Mouse (Mus musculus): Measurements from ENCODE around the gene Cuedc1. TPM values are rescaled to one million over a fixed set of nuclear protein-coding genes. Genes with fewer than 3 reads are reported as not detected.

Cuedc1 gene
- 16.5 and 17.0 TPM in 2 replicates for polyA plus RNA-seq (2014; fragmentation: Nextera tagmentation; extraction: Ambion mirVana)

DNA sequence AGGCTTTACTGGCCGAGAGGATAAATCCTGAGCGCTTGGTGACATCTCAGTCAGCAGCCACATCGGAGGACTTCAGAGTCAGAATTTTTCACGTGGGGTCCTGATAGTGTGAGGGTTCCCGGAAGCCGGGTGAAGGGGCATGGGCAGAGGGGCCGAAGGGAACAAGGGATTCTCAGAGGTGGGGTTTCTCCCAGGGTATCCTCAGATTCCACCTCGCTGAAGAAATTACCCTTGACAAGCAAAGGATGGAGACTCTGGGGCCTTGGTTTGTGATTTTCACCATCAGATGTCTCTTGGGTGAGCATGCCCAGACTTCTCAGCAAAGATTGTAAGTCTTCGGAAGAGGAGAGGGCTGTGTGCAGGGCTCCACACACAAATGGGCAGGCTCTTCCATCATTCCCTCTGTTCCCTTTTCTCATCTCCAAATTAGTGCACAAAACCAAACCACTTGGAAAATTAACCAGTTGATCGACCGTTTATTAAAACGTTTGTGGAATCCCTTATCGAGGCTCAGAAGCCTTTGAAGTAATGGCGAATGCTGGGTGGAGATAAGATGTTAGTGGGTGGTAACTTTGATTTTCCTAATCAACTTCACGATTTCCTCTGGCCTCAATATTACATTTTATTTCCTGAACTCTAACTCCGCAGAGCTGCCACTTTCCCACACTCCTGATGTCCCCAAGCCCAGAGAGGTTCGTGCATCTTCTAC lies at the start of gene Cuedc1:
Cuedc1 (plus strand) TSS at position 38 of the 709 bp plus-strand sequence.
- no peaks in the 10 kb centered on the region for H3K9me3 ChIP-seq (ENCODE audit: control insufficient read depth, low read length)
- no peaks in the 10 kb centered on the region for H3K27me3 ChIP-seq (ENCODE audit: control insufficient read depth, insufficient read depth, low read length)
- peak within 1 kb of the TSS; percentile 92 for H3K27ac ChIP-seq (ENCODE audit: low read depth, low read length)
- peak within 1 kb of the TSS; percentile 98 for H3K9ac ChIP-seq (ENCODE audit: low read length)
- no peak for DNase-seq (ENCODE audit: low spot score, missing footprints)
- ATAC-seq (ENCODE audit: low FRiP score) = no peak
- H3K4me1 ChIP-seq (ENCODE audit: control insufficient read depth, insufficient read depth, low read length) = peaks cover 32% of the 10 kb centered on the region
- WGBS = 22% methylated on average over 17 of the region's 17 CpGs
- H3K4me3 ChIP-seq (ENCODE audit: low read depth, low read length) = peak within 1 kb of the TSS; percentile 82
- no peaks in the 10 kb centered on the region for H3K36me3 ChIP-seq (ENCODE audit: control insufficient read depth, insufficient read depth, low read length)
- peak within 1 kb of the TSS; percentile 79 for H3K4me2 ChIP-seq

DNA sequence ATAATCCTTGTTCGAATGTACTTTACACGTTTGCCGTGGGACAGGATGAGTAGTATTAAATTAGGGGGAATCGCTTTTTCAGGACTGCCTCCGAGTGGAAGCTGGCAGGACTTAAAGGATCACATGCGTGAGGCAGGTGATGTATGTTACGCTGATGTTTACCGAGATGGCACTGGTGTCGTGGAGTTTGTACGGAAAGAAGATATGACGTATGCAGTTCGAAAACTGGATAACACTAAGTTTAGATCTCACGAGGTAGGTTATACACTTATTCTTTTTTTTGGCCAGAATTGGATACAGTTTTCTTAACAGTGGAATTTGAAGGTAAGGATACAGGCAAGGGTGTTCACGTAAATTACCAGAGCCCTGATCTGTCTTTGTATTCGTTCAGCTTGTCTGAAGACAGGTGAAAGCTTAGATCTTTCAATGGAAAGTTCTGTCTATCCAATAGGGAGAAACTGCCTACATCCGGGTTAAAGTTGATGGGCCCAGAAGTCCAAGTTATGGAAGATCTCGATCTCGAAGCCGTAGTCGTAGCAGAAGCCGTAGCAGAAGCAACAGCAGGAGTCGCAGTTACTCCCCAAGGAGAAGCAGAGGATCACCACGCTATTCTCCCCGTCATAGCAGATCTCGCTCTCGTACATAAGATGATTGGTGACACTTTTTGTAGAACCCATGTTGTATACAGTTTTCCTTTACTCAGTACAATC lies 48.7 kb upstream of the Cuedc1 start:
- Histone ChIP-seq H3K9ac (ENCODE audit: low read length) (peak overlapping the region; percentile 96), H3K4me1 (ENCODE audit: control insufficient read depth, insufficient read depth, low read length) (peaks cover 34% of the 10 kb centered on the region), H3K4me2 (peak overlapping the region; percentile 88), H3K27ac (ENCODE audit: low read depth, low read length) (no peak overlapping the region), H3K36me3 (ENCODE audit: control insufficient read depth, insufficient read depth, low read length) (peaks cover 8% of the 10 kb centered on the region), H3K9me3 (ENCODE audit: control insufficient read depth, low read length) (no peaks in the 10 kb centered on the region), H3K4me3 (ENCODE audit: low read depth, low read length) (peak overlapping the region; percentile 68), H3K27me3 (ENCODE audit: control insufficient read depth, insufficient read depth, low read length) (no peaks in the 10 kb centered on the region)
- no peak for ATAC-seq (ENCODE audit: low FRiP score)
- no peak for DNase-seq (ENCODE audit: low spot score, missing footprints)
- WGBS = 30% methylated on average over 26 of the region's 26 CpGs

DNA sequence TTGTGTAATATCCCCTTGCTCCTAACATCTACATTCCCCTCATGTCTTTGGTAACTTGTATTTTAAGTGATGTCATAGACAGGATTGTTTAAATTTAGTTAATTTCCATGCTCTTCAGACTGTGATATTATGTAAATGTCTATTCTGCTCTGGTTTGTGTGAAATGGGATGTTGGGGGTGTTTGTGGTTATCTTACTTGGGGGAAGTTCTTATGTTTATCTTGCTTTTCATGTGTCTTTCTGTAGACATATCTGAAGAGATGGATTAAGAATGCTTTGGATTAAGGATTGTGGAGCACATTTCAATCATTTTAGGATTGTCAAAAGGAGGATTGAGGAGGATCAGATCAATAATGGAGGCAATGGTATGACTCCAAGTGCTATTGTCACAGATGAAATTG lies 48.1 kb upstream of the Cuedc1 start:
- 0 out of 2 replicates have a peak overlapping the region, but pooled peaks have one; percentile 5 for H3K9ac ChIP-seq (ENCODE audit: low read length)

DNA sequence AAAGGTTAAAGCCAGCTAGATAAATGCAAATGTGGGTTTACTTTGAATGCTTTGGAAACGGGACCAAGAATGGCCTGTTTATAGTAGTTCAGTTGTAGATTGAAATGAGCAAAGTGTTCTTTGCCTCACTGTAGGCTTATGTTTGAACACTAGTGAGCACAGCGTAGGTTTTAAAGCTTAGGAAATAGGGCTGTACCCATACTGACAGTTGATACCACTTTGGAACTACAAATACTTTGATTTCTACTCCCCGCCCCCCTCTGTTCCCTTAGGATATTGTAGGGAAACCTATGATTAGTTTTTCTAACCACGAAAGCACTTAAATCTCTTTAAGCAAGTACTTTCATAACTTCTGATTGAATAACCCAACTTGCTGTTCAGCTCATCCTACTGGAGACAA lies 45.2 kb upstream of the Cuedc1 start:
- Histone ChIP-seq H3K36me3 (ENCODE audit: control insufficient read depth, insufficient read depth, low read length) (peaks cover 8% of the 10 kb centered on the region), H3K27me3 (ENCODE audit: control insufficient read depth, insufficient read depth, low read length) (no peaks in the 10 kb centered on the region), H3K4me1 (ENCODE audit: control insufficient read depth, insufficient read depth, low read length) (peaks cover 26% of the 10 kb centered on the region), H3K9ac (ENCODE audit: low read length) (no peak overlapping the region), H3K4me3 (ENCODE audit: low read depth, low read length) (no peak overlapping the region), H3K27ac (ENCODE audit: low read depth, low read length) (no peak overlapping the region), H3K9me3 (ENCODE audit: control insufficient read depth, low read length) (no peaks in the 10 kb centered on the region), H3K4me2 (no peak overlapping the region)
- DNase-seq (ENCODE audit: low spot score, missing footprints) (peak; percentile 89), ATAC-seq (ENCODE audit: low FRiP score) (no peak)
- 85% methylated on average over 4 of the region's 4 CpGs for WGBS

More for the DNA sequence above, 48.1 kb upstream of the Cuedc1 start:
- H3K9me3 ChIP-seq (ENCODE audit: control insufficient read depth, low read length) = no peaks in the 10 kb centered on the region
- peaks cover 34% of the 10 kb centered on the region for H3K4me1 ChIP-seq (ENCODE audit: control insufficient read depth, insufficient read depth, low read length)
- peak overlapping the region; percentile 88 for H3K4me2 ChIP-seq
- peak overlapping the region; percentile 68 for H3K4me3 ChIP-seq (ENCODE audit: low read depth, low read length)
- H3K27ac ChIP-seq (ENCODE audit: low read depth, low read length) = no peak overlapping the region
- no peak for DNase-seq (ENCODE audit: low spot score, missing footprints)
- H3K36me3 ChIP-seq (ENCODE audit: control insufficient read depth, insufficient read depth, low read length) = peaks cover 8% of the 10 kb centered on the region
- no peaks in the 10 kb centered on the region for H3K27me3 ChIP-seq (ENCODE audit: control insufficient read depth, insufficient read depth, low read length)
- ATAC-seq (ENCODE audit: low FRiP score) = no peak

GRCm38 (mm10) chr11:88053821-88054220 lies 44.0 kb upstream of the Cuedc1 start:
- Histone ChIP-seq H3K27ac (ENCODE audit: low read depth, low read length) (no peak overlapping the region), H3K9me3 (ENCODE audit: control insufficient read depth, low read length) (no peaks in the 10 kb centered on the region), H3K4me1 (ENCODE audit: control insufficient read depth, insufficient read depth, low read length) (peaks cover 25% of the 10 kb centered on the region), H3K4me2 (no peak overlapping the region), H3K4me3 (ENCODE audit: low read depth, low read length) (no peak overlapping the region), H3K36me3 (ENCODE audit: control insufficient read depth, insufficient read depth, low read length) (peaks cover 8% of the 10 kb centered on the region), H3K27me3 (ENCODE audit: control insufficient read depth, insufficient read depth, low read length) (no peaks in the 10 kb centered on the region), H3K9ac (ENCODE audit: low read length) (no peak overlapping the region)
- ATAC-seq (ENCODE audit: low FRiP score) (no peak), DNase-seq (ENCODE audit: low spot score, missing footprints) (peak; percentile 86)
- WGBS = 64% methylated on average over 3 of the region's 3 CpGs

GRCm38 (mm10) chr11:88054589-88054988 lies 43.3 kb upstream of the Cuedc1 start:
- no peak overlapping the region for H3K27ac ChIP-seq (ENCODE audit: low read depth, low read length)
- no peak overlapping the region for H3K4me3 ChIP-seq (ENCODE audit: low read depth, low read length)
- H3K4me1 ChIP-seq (ENCODE audit: control insufficient read depth, insufficient read depth, low read length) = peaks cover 18% of the 10 kb centered on the region
- H3K9me3 ChIP-seq (ENCODE audit: control insufficient read depth, low read length) = no peaks in the 10 kb centered on the region
- no peak for ATAC-seq (ENCODE audit: low FRiP score)
- WGBS = 83% methylated on average over 1 of the region's 1 CpGs
- H3K9ac ChIP-seq (ENCODE audit: low read length) = no peak overlapping the region
- peak; percentile 95 for DNase-seq (ENCODE audit: low spot score, missing footprints)
- H3K27me3 ChIP-seq (ENCODE audit: control insufficient read depth, insufficient read depth, low read length) = no peaks in the 10 kb centered on the region
- peaks cover 3% of the 10 kb centered on the region; the same call in 1 of the 2 replicates for H3K36me3 ChIP-seq (ENCODE audit: control insufficient read depth, insufficient read depth, low read length)
- H3K4me2 ChIP-seq = no peak overlapping the region

- 93% methylated on average over 2 of the region's 2 CpGs for WGBS
- Histone ChIP-seq H3K27me3 (ENCODE audit: control insufficient read depth, insufficient read depth, low read length) (no peaks in the 10 kb centered on the region), H3K36me3 (ENCODE audit: control insufficient read depth, insufficient read depth, low read length) (peaks cover 3% of the 10 kb centered on the region; the same call in 1 of the 2 replicates), H3K4me2 (no peak overlapping the region), H3K4me1 (ENCODE audit: control insufficient read depth, insufficient read depth, low read length) (peaks cover 8% of the 10 kb centered on the region), H3K4me3 (ENCODE audit: low read depth, low read length) (no peak overlapping the region), H3K9ac (ENCODE audit: low read length) (no peak overlapping the region), H3K9me3 (ENCODE audit: control insufficient read depth, low read length) (no peaks in the 10 kb centered on the region), H3K27ac (ENCODE audit: low read depth, low read length) (no peak overlapping the region)
- no peak for DNase-seq (ENCODE audit: low spot score, missing footprints)
- ATAC-seq (ENCODE audit: low FRiP score) = no peak
Observed at GRCm38 (mm10) chr11:88055777-88056176, 42.1 kb upstream of the Cuedc1 start.

DNA sequence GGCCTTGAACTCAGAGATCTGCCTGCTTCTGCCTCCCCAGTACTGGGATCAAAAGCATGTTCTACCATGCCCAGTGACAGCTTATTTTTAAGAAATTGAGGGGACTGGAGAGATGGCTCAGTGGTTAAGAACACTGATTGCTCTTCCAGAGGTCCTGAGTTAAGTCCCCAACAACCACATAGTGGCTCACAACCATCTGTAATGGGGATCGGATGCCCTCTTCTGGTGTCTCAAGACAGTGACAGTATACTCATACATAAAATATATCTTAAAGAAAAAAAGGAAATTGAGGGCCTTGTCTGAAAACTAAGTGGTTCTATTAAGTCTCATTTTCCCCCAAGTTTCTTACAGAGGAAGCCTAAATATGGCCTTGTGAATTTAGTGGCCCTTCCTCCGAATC lies 40.1 kb upstream of the Cuedc1 start:
- WGBS = 78% methylated on average over 2 of the region's 2 CpGs
- H3K36me3 ChIP-seq (ENCODE audit: control insufficient read depth, insufficient read depth, low read length) = no peaks in the 10 kb centered on the region
- ATAC-seq (ENCODE audit: low FRiP score) (no peak), DNase-seq (ENCODE audit: low spot score, missing footprints) (no peak)
- no peaks in the 10 kb centered on the region for H3K27me3 ChIP-seq (ENCODE audit: control insufficient read depth, insufficient read depth, low read length)
- no peak overlapping the region for H3K4me2 ChIP-seq
- no peaks in the 10 kb centered on the region for H3K9me3 ChIP-seq (ENCODE audit: control insufficient read depth, low read length)
- no peaks in the 10 kb centered on the region for H3K4me1 ChIP-seq (ENCODE audit: control insufficient read depth, insufficient read depth, low read length)
- no peak overlapping the region for H3K4me3 ChIP-seq (ENCODE audit: low read depth, low read length)
- no peak overlapping the region for H3K27ac ChIP-seq (ENCODE audit: low read depth, low read length)
- H3K9ac ChIP-seq (ENCODE audit: low read length) = no peak overlapping the region

DNA sequence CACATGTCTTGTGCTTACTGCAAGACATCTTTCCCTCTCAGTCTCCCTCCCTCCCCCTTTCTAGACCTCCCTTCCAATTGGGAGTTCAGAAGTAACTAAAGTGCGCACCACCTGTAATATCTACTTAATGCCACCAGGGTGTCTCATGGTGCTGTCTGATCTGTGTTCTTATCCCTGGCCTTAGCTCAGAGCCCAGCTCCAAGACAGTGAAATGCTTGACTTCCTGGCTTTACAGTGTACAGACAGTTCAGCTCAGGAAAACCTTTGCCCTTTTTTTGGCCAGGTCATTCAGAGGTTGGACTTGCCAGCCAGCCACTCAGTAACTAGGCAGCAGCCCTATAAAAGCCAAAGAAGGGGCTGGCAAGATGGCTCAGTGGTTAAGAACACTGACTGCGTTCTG lies 38.7 kb upstream of the Cuedc1 start:
- no peak overlapping the region for H3K27ac ChIP-seq (ENCODE audit: low read depth, low read length)
- ATAC-seq (ENCODE audit: low FRiP score) (peak; percentile 79), DNase-seq (ENCODE audit: low spot score, missing footprints) (no peak)
- no peak overlapping the region for H3K4me3 ChIP-seq (ENCODE audit: low read depth, low read length)
- H3K36me3 ChIP-seq (ENCODE audit: control insufficient read depth, insufficient read depth, low read length) = no peaks in the 10 kb centered on the region
- H3K9ac ChIP-seq (ENCODE audit: low read length) = no peak overlapping the region
- H3K27me3 ChIP-seq (ENCODE audit: control insufficient read depth, insufficient read depth, low read length) = no peaks in the 10 kb centered on the region
- H3K4me2 ChIP-seq = no peak overlapping the region
- H3K9me3 ChIP-seq (ENCODE audit: control insufficient read depth, low read length) = no peaks in the 10 kb centered on the region
- no peaks in the 10 kb centered on the region for H3K4me1 ChIP-seq (ENCODE audit: control insufficient read depth, insufficient read depth, low read length)
- 46% methylated on average over 2 of the region's 2 CpGs for WGBS

Data from midbrain, embryonic 11.5 days (tissue).